Mouse (Mus musculus) heart, adult 2 months (tissue): ENCODE measurements around the gene Vmn2r2.

Source experiments
- CTCF ChIP-seq: fragments of 200-600 bp; IDR thresholded peaks from 2 replicates; pipeline ENCODE4 v1.8.1; 2022; ENCODE audit warnings: antibody characterized with exemption, mild to moderate bottlenecking, moderate library complexity
- EP300 ChIP-seq: fragments of 200-500 bp; IDR thresholded peaks from 2 replicates; pipeline ENCODE4 v1.6.1; 2011; ENCODE audit warnings: low read depth, low read length, control low read depth; ENCODE audit not compliant: insufficient read depth

DNA sequence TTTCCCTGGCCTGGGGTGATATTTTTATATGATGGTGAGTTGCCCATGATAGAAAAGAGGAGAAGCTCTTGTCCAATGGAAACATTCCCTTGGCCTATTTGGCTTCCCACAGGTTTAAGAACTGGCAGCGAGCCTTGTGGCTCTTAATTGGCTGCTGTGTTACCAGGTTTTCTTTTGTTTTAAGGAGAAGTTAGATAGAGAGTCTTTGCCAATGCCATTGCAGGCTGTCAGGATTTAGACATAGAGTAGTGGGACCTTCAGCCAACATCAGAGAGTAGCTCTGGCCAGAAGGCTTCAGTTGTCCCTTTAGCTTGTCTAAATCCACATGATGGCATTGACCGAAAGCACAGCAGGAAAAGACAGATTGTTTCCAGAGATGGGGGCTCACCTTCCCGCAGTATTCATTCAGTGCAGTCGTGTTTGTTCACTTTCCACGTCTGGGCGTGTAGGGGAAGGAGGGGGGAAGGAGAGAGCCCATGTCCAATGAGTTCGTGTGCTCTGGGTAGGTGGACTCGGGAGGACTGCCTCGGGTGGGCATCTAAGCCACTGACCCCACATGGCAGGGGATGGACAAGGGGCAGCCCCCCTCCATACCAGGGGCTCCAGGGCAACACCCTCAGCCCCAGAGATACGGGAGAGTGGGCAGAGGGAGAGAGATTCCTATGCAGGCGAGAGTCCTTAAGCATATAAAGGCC is 28.2 kb downstream of the Vmn2r2 start:
- no peak for TF ChIP-seq CTCF
- no peak for TF ChIP-seq EP300
